Mouse (Mus musculus) adrenal gland, postnatal 0 days (tissue): ENCODE data around the gene Zfp951. TPM values are rescaled to one million over a fixed set of nuclear protein-coding genes. Genes with fewer than 3 reads are reported as not detected.

Experiments used
- polyA plus RNA-seq: library from polyadenylated mRNA; unstranded; fragments of >200 nt; fragmentation: Nextera tagmentation; extraction: Ambion mirVana; gene quantifications from 2 replicates; pipeline ENCODE4 v1.2.1, GENCODE M21; 2015

Gene Zfp951
- polyA plus RNA-seq = 7.1 and 8.7 TPM in 2 replicates

GRCm38 (mm10) chr5:104859962-104860525, at the start of gene Zfp951:
TSS of gene Zfp951 (minus strand) at chr5:104860070.

Other genes starting within 250 kb of the Zfp951 start
- 1.3 and 2.1 TPM in 2 replicates for gene Abcg3, start 122.6 kb upstream of the Zfp951 start, polyA plus RNA-seq